Mouse (Mus musculus) bone marrow, adult 2 months (tissue): ENCODE results near the gene Plxna2. TPM values are rescaled to one million over a fixed set of nuclear protein-coding genes. Genes with fewer than 3 reads are reported as not detected.

ENCODE experiments used
- H3K27ac ChIP-seq: fragments of 200-500 bp; 2 replicates; pipeline ENCODE4 v1.5.1; 2012; ENCODE audit warnings: low read depth, mild to moderate bottlenecking, control low read depth, inconsistent platforms, low read length; ENCODE audit not compliant: control insufficient read depth, poor library complexity, insufficient read depth
- H3K4me1 ChIP-seq: fragments of 200-500 bp; 2 replicates; pipeline ENCODE4 v1.6.1; 2011; ENCODE audit warnings: low read length; ENCODE audit not compliant: control insufficient read depth, insufficient read depth
- H3K4me3 ChIP-seq: fragments of 200-500 bp; replicated peaks from 2 replicates; pipeline ENCODE3; 2011; ENCODE audit warnings: mild to moderate bottlenecking, low read depth, low read length, control low read depth; ENCODE audit not compliant: control insufficient read depth
- CTCF ChIP-seq: fragments of 200-500 bp; IDR thresholded peaks from 2 replicates; pipeline ENCODE4 v1.5.1; 2011; ENCODE audit warnings: low read length, control low read depth; ENCODE audit not compliant: control insufficient read depth, insufficient read depth
- POLR2A ChIP-seq: fragments of 200-500 bp; IDR thresholded peaks from 2 replicates; pipeline ENCODE4 v1.6.1; 2011; ENCODE audit warnings: low read depth, mild to moderate bottlenecking, control low read depth, low read length, borderline replicate concordance; ENCODE audit not compliant: control insufficient read depth
- WGBS: fragments of 180-500 bp; shearing (Covaris S2); methylation state at CpG from one replicate; pipeline ENCODE4 v1.1.7; 2018; 5-methylcytosine and 5-hydroxymethylcytosine counted together
- polyA plus RNA-seq: library from polyadenylated mRNA; stranded (reverse); fragments of >200 nt; gene quantifications from 2 replicates; pipeline ENCODE4 v1.2.4, GENCODE M21; 2011; ENCODE audit warnings: low replicate concordance; ENCODE audit not compliant: missing spikeins, insufficient read depth, insufficient read length

The Plxna2 gene
- polyA plus RNA-seq, 1 experiment, result 0.80 TPM

GRCm38 (mm10) chr1:194821721-194822120, 203.7 kb downstream of the Plxna2 start:
- H3K4me3 ChIP-seq, result no peak overlapping the region
- no peak for TF ChIP-seq POLR2A
- no peak for TF ChIP-seq CTCF
- no peaks in the 10 kb centered on the region for H3K4me1 ChIP-seq
- 54% methylated on average over 1 of the region's 1 CpGs for WGBS
- H3K27ac ChIP-seq, result no peak overlapping the region

GRCm38 (mm10) chr1:194828316-194828715, 210.3 kb downstream of the Plxna2 start:
- H3K4me1 ChIP-seq, result no peaks in the 10 kb centered on the region
- no peak overlapping the region for H3K4me3 ChIP-seq
- H3K27ac ChIP-seq, result no peak overlapping the region
- no peak for TF ChIP-seq CTCF
- no peak for TF ChIP-seq POLR2A

- Histone ChIP-seq H3K4me3 (no peak overlapping the region), H3K27ac (no peak overlapping the region), H3K4me1 (no peaks in the 10 kb centered on the region)
- no peak for TF ChIP-seq CTCF
Observed at GRCm38 (mm10) chr1:194835238-194835637, 217.2 kb downstream of the Plxna2 start.

GRCm38 (mm10) chr1:194836182-194836581, 218.2 kb downstream of the Plxna2 start:
- H3K4me3 ChIP-seq, result no peak overlapping the region
- no peak for TF ChIP-seq POLR2A
- no peak for TF ChIP-seq CTCF
- H3K4me1 ChIP-seq, result no peaks in the 10 kb centered on the region
- WGBS, result 69% methylated on average over 3 of the region's 3 CpGs
- H3K27ac ChIP-seq, result no peak overlapping the region

- H3K4me3 ChIP-seq, result no peak overlapping the region
- no peak overlapping the region for H3K27ac ChIP-seq
- WGBS, result 80% methylated on average over 4 of the region's 4 CpGs
- H3K4me1 ChIP-seq, result no peaks in the 10 kb centered on the region
- TF ChIP-seq CTCF, result no peak
- no peak for TF ChIP-seq POLR2A
Observed at GRCm38 (mm10) chr1:194836671-194837070, 218.7 kb downstream of the Plxna2 start.

- WGBS, result 2% methylated on average over 1 of the region's 1 CpGs
- H3K4me3 ChIP-seq, result no peak overlapping the region
- no peak overlapping the region for H3K27ac ChIP-seq
- TF ChIP-seq CTCF (no peak), POLR2A (no peak)
- H3K4me1 ChIP-seq, result no peaks in the 10 kb centered on the region
Observed at GRCm38 (mm10) chr1:194839230-194839910, 221.4 kb downstream of the Plxna2 start.

GRCm38 (mm10) chr1:194843020-194843419, 225.0 kb downstream of the Plxna2 start:
- TF ChIP-seq CTCF, result no peak
- TF ChIP-seq POLR2A, result no peak
- Histone ChIP-seq H3K4me1 (no peaks in the 10 kb centered on the region), H3K27ac (no peak overlapping the region), H3K4me3 (no peak overlapping the region)
- 70% methylated on average over 2 of the region's 2 CpGs for WGBS

GRCm38 (mm10) chr1:194847014-194847413, 229.0 kb downstream of the Plxna2 start:
- WGBS, result 74% methylated on average over 4 of the region's 4 CpGs

More at GRCm38 (mm10) chr1:194847014-194847413, 229.0 kb downstream of the Plxna2 start:
- Histone ChIP-seq H3K4me3 (no peak overlapping the region), H3K27ac (no peak overlapping the region), H3K4me1 (no peaks in the 10 kb centered on the region)
- no peak for TF ChIP-seq CTCF
- no peak for TF ChIP-seq POLR2A
